Mouse (Mus musculus) liver, embryonic 16.5 days (tissue): ENCODE data around the gene Npas3. TPM values are rescaled to one million over a fixed set of nuclear protein-coding genes. Genes with fewer than 3 reads are reported as not detected.

ENCODE experiments used
- ATAC-seq: fragments of 200-750 bp; cut with Nextera tagmentation; 2 replicates; pipeline ENCODE4 v1.8.0; 2017; ENCODE audit warnings: low read depth, mild to moderate bottlenecking, moderate number of reproducible peaks, moderate library complexity
- H3K27ac ChIP-seq: fragments of 300-500 bp; sonication (generic); 2 replicates; pipeline ENCODE4 v1.5.1; 2014; ENCODE audit warnings: mild to moderate bottlenecking, low read length
- H3K27me3 ChIP-seq: fragments of 300-500 bp; sonication (generic); 2 replicates; pipeline ENCODE4 v1.6.1; 2014; ENCODE audit warnings: low read depth, low read length, mixed read lengths; ENCODE audit not compliant: control insufficient read depth, insufficient read depth
- H3K36me3 ChIP-seq: fragments of 300-500 bp; sonication (generic); 2 replicates; pipeline ENCODE4 v1.6.1; 2014; ENCODE audit warnings: mild to moderate bottlenecking; ENCODE audit not compliant: control insufficient read depth, insufficient read depth
- H3K4me1 ChIP-seq: fragments of 300-500 bp; sonication (generic); 2 replicates; pipeline ENCODE4 v1.6.1; 2014; ENCODE audit warnings: low read depth, low read length, mixed read lengths; ENCODE audit not compliant: control insufficient read depth
- H3K4me2 ChIP-seq: fragments of 300-500 bp; sonication (generic); 2 replicates; pipeline ENCODE4 v1.6.1; 2014; ENCODE audit warnings: low read depth, low read length, mixed read lengths
- H3K4me3 ChIP-seq: fragments of 300-500 bp; sonication (generic); 2 replicates; pipeline ENCODE4 v1.5.1; 2014; ENCODE audit warnings: low read depth, mild to moderate bottlenecking, low read length
- H3K9ac ChIP-seq: fragments of 300-500 bp; sonication (generic); 2 replicates; pipeline ENCODE4 v1.6.1; 2014; ENCODE audit warnings: low read depth, low read length
- H3K9me3 ChIP-seq: fragments of 300-500 bp; sonication (generic); replicated peaks from 2 replicates; pipeline ENCODE4 v1.6.1; 2016; ENCODE audit warnings: low read length; ENCODE audit not compliant: control insufficient read depth
- WGBS: fragments of 180-500 bp; shearing (Covaris S2); extraction: QIAGEN DNeasy Blood & Tissue Kit; methylation state at CpG from one replicate; pipeline ENCODE4 v1.1.7; 2014; ENCODE audit not compliant: insufficient replicate concordance; 5-methylcytosine and 5-hydroxymethylcytosine counted together
- polyA plus RNA-seq: library from polyadenylated mRNA; unstranded; fragments of >200 nt; fragmentation: Nextera tagmentation; extraction: Ambion mirVana; gene quantifications from 2 replicates; pipeline ENCODE4 v1.2.1, GENCODE M21; 2015

The Npas3 gene
- polyA plus RNA-seq, 1 experiment from 2014 or later: 0.12 TPM

- WGBS: 46% methylated on average over 3 of the region's 3 CpGs
- ATAC-seq: no peak
- H3K4me3 ChIP-seq: no peak overlapping the region
Measured at GRCm38 (mm10) chr12:53875226-53875625, 626.7 kb downstream of the Npas3 start.

DNA sequence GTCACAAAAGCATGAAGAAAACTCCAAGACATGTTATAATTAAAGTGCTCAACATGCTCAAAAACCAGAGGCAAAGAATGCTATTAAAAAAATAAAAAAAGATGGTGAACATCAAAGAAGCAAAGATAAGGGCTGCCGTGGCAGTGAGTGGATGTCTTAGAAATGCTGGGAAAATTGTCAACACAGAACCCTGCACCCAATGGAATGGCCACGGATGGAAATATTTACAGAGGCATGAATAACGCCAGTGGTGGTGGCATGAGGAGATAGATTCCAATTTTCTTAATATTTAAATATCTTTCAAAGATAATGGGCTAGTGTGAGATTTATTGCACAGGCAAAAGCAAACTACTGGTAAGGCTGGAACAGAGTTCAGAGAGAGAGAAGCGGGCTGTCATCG, 628.2 kb downstream of the Npas3 start:
- H3K4me1 ChIP-seq: no peaks in the 10 kb centered on the region
- no peak overlapping the region for H3K4me2 ChIP-seq
- ATAC-seq: no peak
- H3K27me3 ChIP-seq: no peaks in the 10 kb centered on the region; the same call in 1 of the 2 replicates
- no peaks in the 10 kb centered on the region for H3K36me3 ChIP-seq
- no peak overlapping the region for H3K4me3 ChIP-seq
- no peaks in the 10 kb centered on the region for H3K9me3 ChIP-seq
- WGBS: 72% methylated on average over 5 of the region's 5 CpGs
- H3K27ac ChIP-seq: no peak overlapping the region
- H3K9ac ChIP-seq: no peak overlapping the region

More at GRCm38 (mm10) chr12:53875226-53875625, 626.7 kb downstream of the Npas3 start:
- Histone ChIP-seq H3K9ac (no peak overlapping the region), H3K9me3 (no peaks in the 10 kb centered on the region), H3K27me3 (no peaks in the 10 kb centered on the region; the same call in 1 of the 2 replicates), H3K27ac (no peak overlapping the region), H3K4me1 (no peaks in the 10 kb centered on the region), H3K4me2 (no peak overlapping the region), H3K36me3 (no peaks in the 10 kb centered on the region)

GRCm38 (mm10) chr12:53881684-53882083, 633.2 kb downstream of the Npas3 start:
- no peak for ATAC-seq
- Histone ChIP-seq H3K36me3 (no peaks in the 10 kb centered on the region), H3K27me3 (no peaks in the 10 kb centered on the region), H3K4me1 (no peaks in the 10 kb centered on the region), H3K9ac (no peak overlapping the region), H3K27ac (no peak overlapping the region), H3K9me3 (no peaks in the 10 kb centered on the region), H3K4me3 (no peak overlapping the region), H3K4me2 (no peak overlapping the region)
- WGBS: 78% methylated on average over 4 of the region's 4 CpGs

GRCm38 (mm10) chr12:53882863-53883262, 634.4 kb downstream of the Npas3 start:
- Histone ChIP-seq H3K4me1 (no peaks in the 10 kb centered on the region), H3K27ac (no peak overlapping the region), H3K27me3 (no peaks in the 10 kb centered on the region), H3K9me3 (no peaks in the 10 kb centered on the region), H3K36me3 (no peaks in the 10 kb centered on the region), H3K4me2 (no peak overlapping the region), H3K4me3 (no peak overlapping the region), H3K9ac (no peak overlapping the region)
- ATAC-seq: no peak
- 63% methylated on average over 8 of the region's 8 CpGs for WGBS

DNA sequence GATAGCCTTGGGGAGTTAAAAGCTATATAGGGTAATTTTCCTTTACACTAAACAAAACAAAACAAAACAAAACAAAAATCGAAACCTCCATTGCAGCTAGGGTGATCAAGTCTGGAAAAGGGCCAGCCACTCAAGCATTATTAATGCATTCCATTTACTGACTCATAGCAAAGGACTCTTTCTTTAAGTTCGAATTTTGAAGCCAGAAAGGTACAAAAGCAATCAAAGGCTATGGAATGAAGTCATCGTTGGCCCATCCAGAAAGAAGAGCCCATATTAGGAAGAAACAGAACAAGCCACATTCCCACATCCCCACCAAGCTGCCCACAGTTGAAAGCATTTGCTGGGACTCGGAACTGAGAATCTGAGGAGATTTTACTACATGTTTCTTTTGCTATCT, 640.1 kb downstream of the Npas3 start:
- ATAC-seq: no peak
- Histone ChIP-seq H3K27ac (no peak overlapping the region), H3K4me1 (no peaks in the 10 kb centered on the region), H3K9ac (no peak overlapping the region), H3K4me3 (no peak overlapping the region), H3K36me3 (no peaks in the 10 kb centered on the region), H3K4me2 (no peak overlapping the region), H3K9me3 (no peaks in the 10 kb centered on the region), H3K27me3 (no peaks in the 10 kb centered on the region)
- 55% methylated on average over 4 of the region's 4 CpGs for WGBS

- no peak for ATAC-seq
- Histone ChIP-seq H3K4me3 (no peak overlapping the region), H3K4me2 (no peak overlapping the region), H3K27ac (no peak overlapping the region), H3K36me3 (no peaks in the 10 kb centered on the region), H3K9me3 (no peaks in the 10 kb centered on the region), H3K27me3 (no peaks in the 10 kb centered on the region), H3K4me1 (no peaks in the 10 kb centered on the region), H3K9ac (no peak overlapping the region)
- 71% methylated on average over 5 of the region's 5 CpGs for WGBS
Measured at GRCm38 (mm10) chr12:53895909-53896308, 647.4 kb downstream of the Npas3 start.

GRCm38 (mm10) chr12:53908761-53909160, 660.3 kb downstream of the Npas3 start:
- H3K4me3 ChIP-seq: no peak overlapping the region
- no peaks in the 10 kb centered on the region for H3K9me3 ChIP-seq
- WGBS: 56% methylated on average over 8 of the region's 8 CpGs
- H3K27ac ChIP-seq: no peak overlapping the region
- no peaks in the 10 kb centered on the region for H3K27me3 ChIP-seq
- H3K4me2 ChIP-seq: no peak overlapping the region
- no peak overlapping the region for H3K9ac ChIP-seq
- H3K4me1 ChIP-seq: no peaks in the 10 kb centered on the region
- H3K36me3 ChIP-seq: no peaks in the 10 kb centered on the region
- no peak for ATAC-seq

- WGBS: 56% methylated on average over 2 of the region's 2 CpGs
- H3K9me3 ChIP-seq: no peaks in the 10 kb centered on the region
- no peaks in the 10 kb centered on the region for H3K36me3 ChIP-seq
- ATAC-seq: no peak
- no peak overlapping the region for H3K4me2 ChIP-seq
- H3K9ac ChIP-seq: no peak overlapping the region
- no peaks in the 10 kb centered on the region for H3K27me3 ChIP-seq
- H3K4me1 ChIP-seq: no peaks in the 10 kb centered on the region
- no peak overlapping the region for H3K27ac ChIP-seq
- H3K4me3 ChIP-seq: no peak overlapping the region
Measured at GRCm38 (mm10) chr12:53910192-53910591, 661.7 kb downstream of the Npas3 start.

- no peak for ATAC-seq
- Histone ChIP-seq H3K4me1 (no peaks in the 10 kb centered on the region), H3K9me3 (no peaks in the 10 kb centered on the region), H3K27me3 (no peaks in the 10 kb centered on the region), H3K9ac (no peak overlapping the region), H3K27ac (no peak overlapping the region), H3K36me3 (no peaks in the 10 kb centered on the region), H3K4me2 (no peak overlapping the region), H3K4me3 (no peak overlapping the region)
- whole genome bisulfite sequencing: 76% methylated on average over 7 of the region's 7 CpGs
Measured at GRCm38 (mm10) chr12:53922153-53922552, 673.7 kb downstream of the Npas3 start.
